ENCODE assay signal across 23 mouse cellular contexts in genomic region chr2:66131862-66132544, GRCm38 (mm10). TPM values are rescaled to one million over a fixed set of nuclear protein-coding genes. Genes with fewer than 3 reads are reported as not detected.
A peak's percentile ranks its signal among the peaks of the same experiment; 100 is the strongest.
DNase-seq lines count a peak whose midpoint lies in the region; ATAC-seq lines count a peak whose summit lies in the region.
"Had no signal": no experiment of that assay in that cellular context is flagged by ENCODE, and none has a peak within 500 bp of the region (broad histone marks: within the 10 kb centered on the region; RNA-seq: fewer than 3 reads in every experiment).

No protein-coding gene starts in this region.

- H3K4me2 ChIP-seq in lung, embryonic 16.5 days (ENCODE audit: low read depth, low read length): no peak overlapping the region
- H3K4me2 ChIP-seq in kidney, embryonic 15.5 days: no peak overlapping the region
- H3K4me2 ChIP-seq: embryonic facial prominence, embryonic 12.5 days; forebrain, embryonic 15.5 days; heart, embryonic 11.5 days; heart, embryonic 15.5 days had no signal

- DNase-seq in kidney, adult 8-10 months: peak; percentile 41 to 75
- no peak for DNase-seq in kidney, postnatal 10 days
- DNase-seq in lung, postnatal 36 days: no peak
- no peak for DNase-seq in left cerebral cortex, postnatal 4 days
- DNase-seq: adrenal gland, postnatal 14 days; cerebellum, adult 11-12 months; cerebellum, adult 9-10 months; cerebellum, postnatal 25 days; gastrocnemius, postnatal 10 days; heart, adult 2 months had no signal

- no peaks in the 10 kb centered on the region for H3K36me3 ChIP-seq in lung, embryonic 16.5 days (ENCODE audit: control insufficient read depth, insufficient read depth, low read length)
- no peaks in the 10 kb centered on the region for H3K36me3 ChIP-seq in kidney, embryonic 15.5 days
- H3K36me3 ChIP-seq: embryonic facial prominence, embryonic 12.5 days; forebrain, embryonic 15.5 days; heart, embryonic 15.5 days; hindbrain, embryonic 10.5 days had no signal

- no peak overlapping the region for H3K4me3 ChIP-seq in lung, embryonic 16.5 days (ENCODE audit: low read length)
- H3K4me3 ChIP-seq in kidney, embryonic 15.5 days (replicated peaks): no peak overlapping the region
- H3K4me3 ChIP-seq: embryonic facial prominence, embryonic 12.5 days; forebrain, embryonic 15.5 days; heart, adult 2 months; heart, embryonic 15.5 days; hindbrain, embryonic 10.5 days had no signal

- no peaks in the 10 kb centered on the region for H3K9me3 ChIP-seq in lung, embryonic 16.5 days (ENCODE audit: control insufficient read depth, low read length)
- H3K9me3 ChIP-seq in kidney, embryonic 15.5 days (replicated peaks): no peaks in the 10 kb centered on the region
- H3K9me3 ChIP-seq: forebrain, embryonic 15.5 days; heart, embryonic 15.5 days; hindbrain, embryonic 10.5 days had no signal

- intact Hi-C loops in left cerebral cortex, postnatal 4 days (cut with DNase I): no loop called here

- H3K27ac ChIP-seq in lung, embryonic 16.5 days (ENCODE audit: low read length): no peak overlapping the region
- H3K27ac ChIP-seq in kidney, embryonic 15.5 days: peak overlapping the region; percentile 45
- H3K27ac ChIP-seq: embryonic facial prominence, embryonic 12.5 days; forebrain, embryonic 15.5 days; heart, adult 2 months; heart, embryonic 15.5 days; hindbrain, embryonic 10.5 days had no signal

- no peaks in the 10 kb centered on the region for H3K27me3 ChIP-seq in lung, embryonic 16.5 days (ENCODE audit: control insufficient read depth, insufficient read depth, low read depth, low read length)
- H3K27me3 ChIP-seq in kidney, embryonic 15.5 days: peaks cover 2% of the 10 kb centered on the region; the same call in 1 of the 2 replicates
- H3K27me3 ChIP-seq: CH12.LX; forebrain, embryonic 15.5 days; heart, embryonic 15.5 days had no signal

- no peaks in the 10 kb centered on the region; the same call in 1 of the 2 replicates for H3K4me1 ChIP-seq in lung, embryonic 16.5 days (replicated peaks; ENCODE audit: control insufficient read depth, insufficient read depth, low read length)
- no peaks in the 10 kb centered on the region for H3K4me1 ChIP-seq in kidney, embryonic 15.5 days
- H3K4me1 ChIP-seq: embryonic facial prominence, embryonic 12.5 days; forebrain, embryonic 15.5 days; heart, embryonic 15.5 days; hindbrain, embryonic 10.5 days had no signal

- no peak overlapping the region for H3K9ac ChIP-seq in lung, embryonic 16.5 days (ENCODE audit: low read length)
- H3K9ac ChIP-seq in kidney, embryonic 15.5 days: no peak overlapping the region
- H3K9ac ChIP-seq: embryonic facial prominence, embryonic 12.5 days; forebrain, embryonic 15.5 days; heart, embryonic 15.5 days had no signal

- peak; percentile 93 for ATAC-seq in lung, embryonic 16.5 days (ENCODE audit: low read depth)
- peak; percentile 25; the same call in 1 of the 2 replicates for ATAC-seq in granulocyte monocyte progenitor cell, adult 5-6 weeks (replicated peaks; ENCODE audit: poor library complexity, severe bottlenecking)
- ATAC-seq in kidney, embryonic 15.5 days (replicated peaks; ENCODE audit: low FRiP score): 0 out of 2 replicates have a peak, but pooled peaks have one; percentile 33
- ATAC-seq in frontal cortex, adult (ENCODE audit: low TSS enrichment): no peak
- ATAC-seq: activated CD4-positive, CD25-positive, alpha-beta regulatory T cell, adult 4 months; forebrain, embryonic 15.5 days; Patski had no signal

- WGBS in lung, embryonic 16.5 days: 29% methylated on average over 8 of the region's 8 CpGs
- WGBS in kidney, embryonic 15.5 days: 49% methylated on average over 8 of the region's 8 CpGs

RNA-seq across cellular contexts. Expression of gene Galnt3, which starts 7.2 kb away (rescaled TPM):
- 14.3 and 15.7 TPM in 2 replicates for polyA plus RNA-seq in lung, embryonic 16.5 days (2015; fragmentation: Nextera tagmentation; extraction: Ambion mirVana)
- 12.9 and 13.0 TPM in 2 replicates for total RNA-seq in granulocyte monocyte progenitor cell, adult 5-6 weeks (2014; fragmentation: Nextera tagmentation)
- 7.0 and 9.1 TPM in 2 replicates for total RNA-seq in granulocyte monocyte progenitor cell, adult 5-6 weeks (2017)
- 9.8 and 12.7 TPM in 2 replicates for polyA plus RNA-seq in kidney, embryonic 15.5 days (2015; fragmentation: Nextera tagmentation; extraction: Ambion mirVana)
- 1 to 10 TPM; 4.0 to 4.5 TPM for total RNA-seq in left cerebral cortex, postnatal 4 days (2021)
- total RNA-seq: heart, postnatal 25 days had no signal

Comparison
In these comparisons a context has a peak if more than half of its experiments do, and no peak if none do; other contexts are left out.
1. DNase-seq: peak in kidney, adult 8-10 months (2 of 2); none in kidney, postnatal 10 days (single experiment), lung, postnatal 36 days (single experiment) and left cerebral cortex, postnatal 4 days (single experiment).